Mouse (Mus musculus): ENCODE measurements around the gene Sspo.

DNA sequence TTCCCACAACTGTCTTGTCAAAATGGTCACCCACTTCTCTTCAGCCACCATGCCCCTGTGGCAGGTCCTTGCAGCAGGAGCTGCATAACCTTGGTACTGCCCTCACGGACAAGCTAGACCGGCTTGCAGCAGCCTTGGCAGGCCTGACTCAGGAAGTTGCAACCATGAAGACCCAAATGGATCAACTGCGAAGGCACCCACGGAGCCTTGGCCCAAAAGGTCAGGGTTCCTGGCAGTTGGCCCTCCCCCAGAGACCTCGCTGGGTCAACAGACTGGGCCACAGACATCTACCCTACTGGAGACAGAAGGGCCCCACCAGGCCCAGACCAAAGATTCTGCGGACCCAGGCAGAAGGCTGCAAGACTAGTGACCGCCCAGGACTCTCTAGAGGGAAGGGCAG is 32.4 kb upstream of the Sspo start:
- no peak for TF ChIP-seq EP300 (optimal IDR thresholded peaks at IDR 0.05)
- TF ChIP-seq CTCF (IDR thresholded peaks at IDR 0.05; ENCODE audit: low read depth), result no peak

Measured in stomach, postnatal 0 days (tissue).